Mouse (Mus musculus): Measurements from ENCODE around the gene R3hdm4.

R3hdm4 gene

DNA sequence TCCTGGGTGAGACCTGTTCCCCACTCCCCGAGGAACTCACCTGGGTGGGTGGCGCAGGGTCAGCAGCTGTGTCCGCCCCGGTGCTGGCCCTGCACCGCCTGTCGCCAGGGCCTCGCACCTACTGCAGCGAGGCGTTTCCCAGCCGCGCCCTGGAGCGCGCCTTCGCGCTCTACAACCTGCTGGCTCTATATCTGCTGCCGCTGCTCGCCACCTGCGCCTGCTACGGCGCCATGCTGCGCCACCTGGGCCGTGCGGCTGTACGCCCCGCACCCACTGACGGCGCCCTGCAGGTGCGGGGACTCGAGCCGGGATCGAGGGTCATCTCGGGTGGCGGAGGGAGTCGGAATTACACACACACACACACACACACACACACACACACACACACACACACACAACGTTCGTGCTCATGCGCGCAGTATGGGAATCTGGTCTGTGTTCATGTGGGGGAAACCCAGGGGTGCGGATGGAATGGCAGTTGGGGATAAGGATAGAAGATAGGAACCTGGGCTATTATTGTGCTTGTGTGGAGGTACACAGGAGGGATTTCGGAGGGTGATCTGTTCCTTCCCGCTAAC, at the start of gene R3hdm4:
TSS of gene R3hdm4 (minus strand) at position 251 of the 578 bp plus-strand sequence.
- CTCF ChIA-PET = interaction anchor here (1.0 kb wide), 1 partner anchor 30 kb away, joined by 3 read pairs; the partner anchor contains the start of gene Cfd

DNA sequence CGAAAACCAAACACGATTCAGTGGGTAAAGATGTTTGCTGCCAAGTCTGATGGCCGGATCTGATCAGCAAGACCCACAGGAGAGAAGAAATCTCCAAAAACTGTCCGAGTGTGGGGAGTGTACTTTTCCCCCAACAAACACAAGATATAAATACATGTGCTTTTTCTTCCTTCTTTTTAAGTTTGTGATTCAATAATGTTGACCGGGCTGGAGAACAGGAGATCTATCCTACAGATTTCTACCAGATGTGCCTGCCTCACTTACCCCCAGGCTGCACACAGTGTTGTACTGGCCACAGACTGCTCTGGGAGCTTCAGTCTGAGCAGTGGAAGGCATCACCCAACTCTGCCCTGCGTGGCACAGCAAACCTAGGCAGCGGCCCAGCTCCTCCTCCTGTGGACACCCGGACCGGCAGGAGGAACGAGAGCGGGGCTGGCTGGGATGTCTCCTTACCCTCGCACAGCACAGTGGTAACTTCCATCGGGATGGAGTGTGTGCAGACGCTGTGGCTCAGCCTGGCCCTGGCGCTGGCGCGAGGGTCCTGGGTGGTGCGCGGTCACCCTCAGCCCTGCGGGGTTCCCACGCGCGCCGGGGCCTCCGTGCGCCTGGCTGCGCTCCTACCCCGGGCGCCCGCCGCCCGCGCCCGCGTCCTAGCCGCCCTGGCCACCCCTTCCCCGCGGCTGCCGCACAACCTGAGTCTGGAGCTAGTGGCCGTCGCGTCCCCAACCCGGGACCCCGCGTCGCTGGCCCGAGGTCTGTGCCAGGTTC, 49.6 kb upstream of the R3hdm4 start, which contains the start of gene Grin3b:
TSS of gene Grin3b (plus strand) at position 301 of the 768 bp plus-strand sequence.
- CTCF ChIA-PET = no interaction called here

DNA sequence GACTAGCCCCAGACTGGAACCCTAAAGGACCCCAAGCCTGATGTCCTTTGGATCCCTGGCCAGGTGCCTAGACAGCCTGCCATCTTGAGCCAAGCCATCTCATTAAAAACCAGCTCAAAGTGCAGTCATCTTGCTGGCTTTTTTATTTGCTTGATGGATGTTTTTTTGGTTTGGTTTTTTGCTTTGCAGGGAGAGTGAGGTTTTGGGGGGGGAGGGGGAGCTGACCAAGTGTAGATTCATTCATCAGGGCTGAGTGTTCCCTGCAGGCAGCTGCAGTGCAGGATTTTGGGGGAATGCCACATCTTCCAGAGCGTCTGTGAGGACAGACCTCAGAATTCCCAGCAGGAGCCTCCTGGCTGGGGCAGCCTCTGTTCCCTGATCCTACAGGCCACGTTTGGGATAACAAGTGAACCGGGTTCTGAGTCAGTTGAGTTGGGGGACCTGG, 48.1 kb upstream of the R3hdm4 start:
- CTCF ChIA-PET = interaction anchor here (0.9 kb wide), 1 partner anchor 203 kb away, joined by 3 read pairs; no protein-coding TSS in a partner anchor

DNA sequence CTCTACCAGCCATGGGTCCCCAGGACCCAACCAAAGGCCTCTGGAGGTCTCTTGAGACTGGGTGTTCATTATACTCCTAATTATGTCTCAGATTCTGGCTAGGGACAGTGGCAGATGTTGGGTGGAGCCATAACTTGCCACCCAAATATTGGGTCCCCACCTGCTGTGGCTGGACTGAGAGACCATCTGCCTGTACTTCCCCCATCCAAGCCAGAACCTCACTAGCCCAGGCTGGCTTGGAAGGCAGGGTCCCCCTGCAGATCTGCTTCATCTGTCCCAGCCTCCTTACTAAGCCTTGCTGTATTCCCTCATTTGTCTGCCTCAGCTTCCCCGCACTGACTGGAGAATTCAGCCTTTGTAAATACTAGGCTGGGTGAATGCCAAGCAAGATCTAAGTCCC, 47.2 kb upstream of the R3hdm4 start:
- CTCF ChIA-PET = no interaction called here

DNA sequence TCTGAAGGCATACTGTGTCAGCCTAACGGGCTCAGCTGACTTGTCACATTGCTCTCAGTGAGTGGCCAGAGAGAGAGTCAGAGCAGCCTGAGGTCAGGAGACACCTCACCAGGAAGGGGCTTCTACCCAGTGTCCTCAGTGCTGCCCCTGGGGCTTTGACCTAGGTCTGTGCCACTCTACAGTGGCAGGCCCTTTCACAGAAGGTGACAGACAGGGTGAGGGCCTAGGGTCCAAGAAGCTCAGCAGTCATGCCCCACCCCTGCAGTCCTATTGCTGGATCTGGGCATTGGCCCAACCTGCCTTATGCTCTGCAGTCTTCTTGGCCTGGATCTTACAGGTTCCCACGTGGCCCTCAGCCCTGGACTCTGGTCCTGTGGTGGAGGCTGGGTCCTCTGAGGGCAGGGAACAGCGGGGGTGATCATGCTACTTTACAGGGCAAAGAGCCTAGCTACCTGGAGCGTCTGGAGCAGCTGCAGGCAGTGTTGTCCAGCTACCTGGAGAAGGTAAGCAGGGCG, 45.9 kb upstream of the R3hdm4 start:
- CTCF ChIA-PET = no interaction called here

DNA sequence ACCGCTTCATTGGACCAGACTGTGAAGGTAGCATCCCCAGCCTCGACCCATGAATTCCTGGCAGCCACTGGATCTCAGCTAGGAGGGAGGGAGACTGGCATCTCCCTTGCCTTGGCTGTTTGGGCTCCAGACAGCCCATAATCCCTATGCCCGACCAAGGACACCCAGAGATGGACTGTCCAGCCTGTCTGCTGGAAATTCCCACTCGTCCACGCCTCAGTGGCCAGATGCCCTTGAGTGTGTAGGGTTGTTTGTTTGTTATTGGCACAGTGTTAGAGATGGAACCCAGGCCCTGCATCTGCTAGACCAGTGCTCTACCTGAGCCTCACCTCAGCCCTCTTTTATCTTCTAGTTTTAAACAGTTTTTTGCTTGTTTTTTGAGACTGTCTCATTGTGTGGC, 44.3 kb upstream of the R3hdm4 start:
- CTCF ChIA-PET = interaction anchor here (0.6 kb wide), 1 partner anchor 148 kb away, joined by 6 read pairs; no protein-coding TSS in a partner anchor

DNA sequence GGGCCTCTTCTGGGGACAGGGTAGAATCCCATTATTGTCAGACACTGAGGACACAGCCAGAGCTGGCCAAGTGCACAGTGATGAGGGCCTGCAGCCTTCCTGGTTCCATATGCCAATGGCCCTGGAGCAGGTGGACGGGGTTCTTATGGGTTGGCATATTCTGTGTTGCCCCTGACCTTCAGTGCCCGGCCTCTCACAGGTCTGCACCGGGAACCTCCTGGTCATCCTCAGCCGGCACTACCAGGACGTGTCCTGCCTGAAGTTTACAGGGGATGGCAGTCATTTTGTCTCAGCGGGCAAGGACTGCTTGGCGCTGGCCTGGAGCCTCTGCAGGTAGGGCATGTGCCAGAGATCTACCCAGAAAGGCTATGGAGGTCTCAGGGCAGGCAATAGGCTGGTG, 43.7 kb upstream of the R3hdm4 start:
- CTCF ChIA-PET = no interaction called here

DNA sequence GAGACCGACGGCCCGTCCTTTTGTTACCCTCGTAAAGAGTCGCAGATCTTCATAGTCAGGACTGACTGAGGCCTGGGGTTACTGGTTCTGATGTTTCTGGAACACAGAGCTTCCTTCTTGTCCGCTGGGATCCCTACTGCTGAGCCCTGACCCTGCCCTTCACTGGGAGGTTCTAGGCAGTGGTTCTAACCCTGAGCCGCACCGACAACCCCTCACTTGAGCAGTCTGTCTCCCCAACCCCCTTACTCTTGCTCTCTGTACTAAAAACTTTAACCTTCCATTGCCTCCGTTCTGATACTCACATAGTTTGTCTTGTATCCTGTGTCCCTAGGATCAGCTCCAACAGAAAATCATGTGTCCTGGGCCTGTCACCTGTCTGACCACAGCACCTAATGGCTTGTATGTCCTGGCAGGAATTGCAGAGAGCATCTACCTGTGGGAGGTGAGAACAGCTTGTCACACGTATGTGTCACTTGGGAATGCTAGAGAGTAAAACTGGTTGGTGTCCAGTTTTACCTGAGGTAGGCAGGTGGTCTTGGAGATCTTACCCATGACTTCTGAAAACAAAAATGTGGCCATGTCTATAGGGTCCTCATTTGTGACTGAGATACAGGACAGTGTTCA, 39.8 kb upstream of the R3hdm4 start:
- CTCF ChIA-PET = interaction anchor here (1.0 kb wide), 1 partner anchor 24 kb away, joined by 4 read pairs; the partner anchor contains the start of gene Tmem259

DNA sequence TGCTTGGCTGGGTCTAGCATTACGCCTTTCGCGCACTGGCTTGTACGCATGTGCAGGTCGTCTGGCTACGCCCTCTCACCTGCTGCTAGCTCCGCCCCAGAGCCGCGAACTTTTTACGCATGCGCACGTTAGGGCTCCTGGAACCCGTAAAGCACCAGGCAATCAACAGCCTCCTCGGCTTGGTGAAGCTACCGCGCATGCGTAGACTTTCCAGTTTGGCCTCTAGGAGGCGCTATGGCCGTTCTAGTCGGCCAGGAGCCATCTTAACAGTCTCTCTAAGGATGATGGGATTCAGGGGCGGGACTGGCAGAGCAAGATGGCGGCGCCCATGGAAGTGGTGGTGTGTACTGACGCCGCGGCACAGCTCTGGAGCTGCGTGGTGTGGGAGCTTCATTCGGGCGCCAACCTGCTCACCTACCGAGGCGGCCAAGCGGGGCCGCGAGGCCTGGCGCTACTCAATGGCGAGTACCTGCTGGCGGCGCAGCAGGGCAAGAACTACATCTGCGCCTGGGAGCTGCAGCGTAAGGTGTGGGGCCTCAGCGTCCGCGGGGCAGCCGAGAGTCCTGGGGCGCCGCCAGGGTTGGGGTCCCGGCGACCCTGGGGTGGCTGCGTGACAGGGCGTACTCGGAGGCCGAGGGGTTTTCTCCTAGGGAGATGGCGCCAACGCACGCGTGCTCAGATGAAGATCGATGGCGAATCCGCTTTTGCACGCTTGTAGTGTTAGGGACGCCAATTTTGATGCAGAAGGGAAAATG, 39.0 kb upstream of the R3hdm4 start, which contains the start of gene Wdr18:
TSS of gene Wdr18 (plus strand) at position 306 of the 755 bp plus-strand sequence.
- CTCF ChIA-PET = interaction anchor here (0.7 to 1.0 kb wide), 2 partner anchors 20 to 24 kb away, joined by 4 to 7 read pairs; partner anchors contain the start of gene Tmem259

DNA sequence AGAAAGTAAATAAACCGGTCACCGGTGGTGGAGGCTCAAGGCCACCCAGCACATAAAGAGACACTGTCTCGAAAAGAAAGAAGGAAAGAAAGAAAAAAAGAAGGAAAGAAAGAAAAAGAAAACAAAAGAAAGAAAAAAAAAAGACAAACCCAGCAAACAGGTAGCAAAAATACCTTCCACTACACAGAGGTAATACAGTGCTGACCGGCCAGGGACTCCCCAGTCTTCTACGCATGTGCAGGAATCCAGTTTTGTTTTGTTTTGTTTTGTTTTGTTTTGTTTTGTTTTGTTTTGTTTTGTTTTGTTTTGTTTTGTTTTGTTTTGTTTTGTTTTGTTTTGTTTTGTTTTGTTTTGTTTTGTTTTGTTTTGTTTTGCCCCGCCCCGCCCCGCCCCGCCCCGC, 38.4 kb upstream of the R3hdm4 start:
- CTCF ChIA-PET = interaction anchor here (0.7 kb wide), 1 partner anchor 19 kb away, joined by 7 read pairs; no protein-coding TSS in a partner anchor

DNA sequence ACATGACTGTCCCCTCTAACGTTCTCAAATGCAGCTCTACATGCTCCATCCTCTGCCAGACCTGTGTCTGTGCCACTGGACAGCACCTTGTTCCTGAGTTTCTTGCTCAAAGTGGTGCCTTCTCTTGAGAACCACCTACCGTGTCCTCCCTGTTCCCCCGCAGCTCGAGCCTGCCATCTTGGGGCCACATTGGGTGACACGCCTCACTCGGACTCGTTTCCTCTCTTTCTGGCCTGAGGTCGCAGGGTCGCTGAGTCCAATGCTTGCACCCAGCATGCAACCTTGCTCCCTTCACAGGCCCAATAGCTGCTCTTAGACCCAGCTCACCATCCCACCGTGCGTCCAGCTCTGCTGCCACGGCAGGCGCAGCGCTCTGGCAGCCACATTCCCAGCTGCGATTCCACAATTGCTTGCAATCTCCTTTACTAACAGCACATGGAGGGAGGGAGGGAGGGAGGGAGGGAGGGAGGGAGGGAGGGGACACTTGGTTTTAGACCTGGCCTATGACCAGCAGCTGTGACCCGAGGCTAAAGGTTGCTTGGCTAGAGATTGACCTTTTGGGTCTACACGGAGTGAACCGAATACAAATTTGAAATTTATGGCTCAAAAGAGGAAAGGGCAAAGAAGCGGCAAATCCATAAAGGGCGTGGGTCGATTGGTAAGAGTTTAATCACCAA, 37.3 kb upstream of the R3hdm4 start:
- CTCF ChIA-PET = interaction anchor here (0.5 to 2.0 kb wide), 9 partner anchors 18 to 468 kb away, joined by 3 to 33 read pairs (median 3); partner anchors contain the start of gene Arid3a

DNA sequence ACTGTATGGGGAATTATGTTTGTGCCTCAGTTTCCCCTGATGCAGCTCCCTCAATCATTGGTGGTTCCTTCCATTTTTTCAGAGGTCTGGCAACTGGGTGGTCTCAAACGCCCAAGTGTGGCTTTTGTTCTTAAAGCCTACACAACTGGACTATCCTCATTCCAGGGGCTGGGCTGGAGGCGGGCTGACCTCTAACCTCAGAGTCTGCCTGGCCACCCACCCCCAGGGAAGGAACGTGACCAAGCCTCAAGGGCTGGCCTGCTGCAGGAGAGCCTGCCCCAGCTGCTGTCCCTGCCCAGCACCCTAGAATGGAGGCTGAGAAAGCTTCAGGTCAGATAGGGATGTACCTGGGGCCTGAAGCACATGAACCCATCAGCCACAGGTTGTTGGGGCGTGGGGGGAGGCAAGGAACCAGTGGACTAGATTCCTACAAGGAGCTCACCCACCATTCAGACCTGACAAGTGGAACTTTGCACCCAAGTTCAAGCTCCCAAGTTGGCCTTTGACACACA, 35.7 kb upstream of the R3hdm4 start:
- CTCF ChIA-PET = interaction anchor here (1.0 to 2.0 kb wide), 5 partner anchors 11 to 72 kb away, joined by 3 to 33 read pairs (median 11); partner anchors contain the start of gene Arid3a

DNA sequence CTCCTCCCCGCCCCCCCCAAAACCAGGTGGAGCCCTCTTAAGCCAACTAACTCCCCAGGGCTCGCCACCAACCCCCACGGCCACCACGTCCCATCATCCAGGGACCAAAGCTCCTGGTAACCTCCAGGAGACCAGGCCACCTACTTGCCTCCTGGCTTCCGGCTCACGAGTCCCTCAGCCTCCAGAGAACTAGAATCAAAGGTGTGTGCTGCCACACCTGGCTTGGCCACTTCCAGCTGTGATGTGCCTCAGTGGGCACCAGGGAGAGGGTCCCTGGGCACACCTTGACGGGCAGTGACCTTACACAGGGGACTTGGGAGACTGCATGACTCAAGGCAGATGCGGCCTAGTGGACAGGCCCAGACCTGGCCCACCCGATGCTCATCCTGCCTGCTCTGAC, 34.7 kb upstream of the R3hdm4 start:
- CTCF ChIA-PET = interaction anchor here (0.7 to 1.4 kb wide), 2 partner anchors 30 to 72 kb away, joined by 4 to 7 read pairs; no protein-coding TSS in a partner anchor

DNA sequence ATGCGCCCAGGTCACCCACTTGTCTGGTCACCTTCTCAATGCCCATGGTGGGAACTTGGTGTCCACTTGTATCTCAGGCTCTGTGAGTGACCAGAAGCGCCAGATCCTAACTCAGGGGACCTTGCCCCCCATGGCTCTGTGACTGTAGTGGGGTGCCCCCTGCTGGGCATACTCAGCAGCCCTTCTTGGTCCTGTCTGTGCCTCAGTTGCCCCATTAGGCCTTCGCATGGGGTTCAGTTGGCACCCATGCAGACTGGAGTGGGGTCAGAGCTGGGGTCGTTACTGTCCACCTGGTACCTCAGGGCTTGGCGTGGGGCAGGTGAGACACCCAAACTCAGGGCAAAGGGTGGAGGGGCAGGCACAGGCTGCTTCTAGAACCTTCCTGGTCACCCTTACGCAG, 32.9 kb upstream of the R3hdm4 start:
- CTCF ChIA-PET = interaction anchor here (0.7 to 2.4 kb wide), 5 partner anchors 15 to 207 kb away, joined by 4 to 14 read pairs (median 4); partner anchors contain the start of gene Arid3a

DNA sequence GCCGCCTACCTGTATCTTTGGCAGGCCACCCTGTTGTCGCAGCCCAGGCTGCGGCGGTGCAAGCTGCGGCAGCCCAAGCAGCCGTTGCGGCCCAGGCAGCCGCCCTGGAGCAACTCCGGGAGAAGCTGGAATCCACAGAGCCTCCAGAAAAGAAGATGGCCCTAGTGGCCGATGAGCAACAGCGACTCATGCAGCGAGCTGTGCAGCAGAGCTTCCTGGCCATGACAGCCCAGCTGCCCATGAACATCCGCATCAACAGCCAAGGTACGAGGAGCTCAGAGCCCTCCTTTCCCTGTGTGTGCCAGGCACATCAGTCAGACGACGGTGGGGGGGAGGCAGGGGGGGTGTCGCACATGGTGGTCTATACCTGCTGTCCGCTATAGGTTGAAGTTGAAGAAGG, 29.7 kb upstream of the R3hdm4 start:
- CTCF ChIA-PET = interaction anchor here (0.6 kb wide), 1 partner anchor 23 kb away, joined by 9 read pairs; no protein-coding TSS in a partner anchor

DNA sequence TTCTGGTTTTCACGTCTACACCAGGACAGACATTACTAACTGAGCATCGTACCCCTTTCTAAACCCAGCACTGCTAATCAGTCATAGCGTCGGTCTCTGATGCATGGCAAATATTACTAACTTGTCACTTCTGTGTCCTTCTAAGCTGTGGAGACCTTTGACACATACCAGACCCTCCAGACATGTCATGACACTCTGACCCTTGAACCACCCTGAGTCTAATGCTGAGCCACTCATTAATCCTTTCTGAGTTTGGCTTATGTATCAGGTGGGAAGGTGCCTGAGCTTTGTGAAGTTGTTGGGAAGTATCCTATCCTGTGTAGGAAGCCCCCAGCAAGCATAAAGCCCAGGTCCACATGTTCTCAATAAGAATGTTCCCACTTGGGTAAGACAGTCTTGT, 28.9 kb upstream of the R3hdm4 start:
- CTCF ChIA-PET = interaction anchor here (0.6 kb wide), 2 partner anchors 26 to 92 kb away, joined by 3 to 16 read pairs; no protein-coding TSS in a partner anchor

DNA sequence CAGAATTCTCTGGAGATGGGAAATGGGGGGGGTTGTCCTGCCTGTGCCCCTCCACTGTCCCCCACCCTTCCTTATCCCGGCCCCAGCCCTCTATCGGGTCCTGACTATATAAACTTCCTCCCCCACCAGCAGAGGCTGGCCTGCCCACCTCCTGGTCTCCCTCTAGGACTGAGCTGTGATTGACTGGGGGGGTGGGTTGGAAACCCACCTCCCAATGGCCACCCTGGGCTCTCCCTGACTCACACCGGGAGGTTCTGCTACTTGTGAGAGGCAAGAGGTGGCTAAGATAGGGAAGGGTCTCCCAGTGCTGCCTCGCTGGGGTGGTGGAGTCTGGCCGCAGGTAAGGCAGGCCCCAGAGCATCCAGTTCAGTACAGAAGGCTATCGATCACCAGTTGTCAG, 26.5 kb upstream of the R3hdm4 start:
- CTCF ChIA-PET = no interaction called here

DNA sequence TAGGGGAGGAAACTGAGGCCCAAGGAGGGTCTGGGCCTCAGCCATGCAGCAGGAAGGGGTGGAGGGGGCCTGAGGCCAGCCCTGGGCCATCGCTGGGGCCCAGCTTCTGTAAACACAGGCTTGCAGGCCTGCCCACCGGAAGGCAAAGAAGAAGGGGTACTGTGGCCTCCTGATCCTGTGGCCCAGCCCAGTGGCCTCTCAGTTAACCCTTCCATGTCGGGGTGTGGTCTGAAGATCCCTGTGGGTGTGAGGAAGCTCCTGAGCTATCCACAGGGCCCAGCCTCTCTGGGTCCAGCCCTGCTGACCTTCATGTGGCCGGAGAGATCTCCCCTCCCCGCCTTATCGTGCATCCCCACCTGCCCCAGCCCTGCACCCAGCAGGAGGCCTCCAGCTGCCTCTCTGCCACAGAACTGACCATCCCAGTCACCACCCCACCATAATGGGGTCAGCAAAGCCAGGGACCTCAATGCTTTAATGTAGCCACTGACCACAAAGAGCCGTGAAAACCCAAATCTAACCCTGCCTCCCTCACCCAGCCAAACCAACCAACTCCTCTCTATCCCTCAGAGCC, 25.8 kb upstream of the R3hdm4 start:
- CTCF ChIA-PET = no interaction called here

DNA sequence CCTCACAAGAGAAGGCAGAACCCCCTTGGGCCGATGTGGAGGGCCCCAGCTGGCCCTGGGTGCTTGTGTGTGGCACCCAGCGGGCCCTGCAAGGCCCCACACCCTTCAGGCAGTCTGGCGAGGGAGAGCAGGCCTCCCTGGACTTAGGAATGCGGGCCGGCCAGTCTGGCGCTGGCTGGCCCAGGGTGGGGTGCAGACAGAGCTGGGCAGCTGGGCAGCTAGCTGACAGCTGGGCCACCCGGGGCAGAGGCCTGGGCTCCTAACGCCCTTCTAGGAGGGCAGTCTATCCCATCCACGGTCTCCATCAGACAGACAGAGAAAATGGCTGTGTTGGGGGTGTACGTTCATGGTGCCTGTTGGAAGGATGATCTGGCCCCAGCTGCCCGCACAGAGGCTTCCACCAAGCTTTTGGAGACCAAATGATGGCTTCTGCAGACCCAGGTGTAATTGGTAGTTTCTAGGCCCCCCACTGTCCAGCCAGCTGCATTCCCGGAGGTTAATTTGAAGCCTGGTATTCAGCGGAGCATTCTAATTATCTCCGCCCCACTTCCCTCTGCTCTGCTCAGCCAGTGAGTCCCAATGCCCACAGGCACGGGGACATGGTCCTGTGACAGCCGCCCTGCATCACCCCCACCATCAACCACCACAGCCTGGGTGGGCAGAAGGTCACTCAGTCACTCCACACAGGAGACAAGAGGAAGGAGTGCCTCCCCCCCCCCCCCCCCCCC, 24.7 kb upstream of the R3hdm4 start:
- CTCF ChIA-PET = interaction anchor here (1.1 kb wide), 2 partner anchors 10 to 12 kb away, joined by 8 to 13 read pairs; no protein-coding TSS in a partner anchor
